ENCODE assay signal across 25 mouse cellular contexts in genomic region chr8:97857252-97857651, GRCm38 (mm10).
DNase-seq lines count a peak whose midpoint lies in the region; ATAC-seq lines count a peak whose summit lies in the region.
"Had no signal": no experiment of that assay in that cellular context is flagged by ENCODE, and none has a peak within 500 bp of the region (broad histone marks: within the 10 kb centered on the region; RNA-seq: fewer than 3 reads in every experiment).

No protein-coding gene starts in this region.

- H3K9ac ChIP-seq in forebrain, embryonic 13.5 days: no peak overlapping the region
- H3K9ac ChIP-seq in forebrain, embryonic 12.5 days: no peak overlapping the region
- H3K9ac ChIP-seq in forebrain, embryonic 15.5 days (replicated peaks): no peak overlapping the region
- H3K9ac ChIP-seq in midbrain, embryonic 14.5 days (replicated peaks; ENCODE audit: low read length): no peak overlapping the region
- no peak overlapping the region for H3K9ac ChIP-seq in midbrain, embryonic 15.5 days
- H3K9ac ChIP-seq: embryonic facial prominence, embryonic 13.5 days; embryonic facial prominence, embryonic 15.5 days had no signal

- no peak overlapping the region for H3K27ac ChIP-seq in forebrain, embryonic 13.5 days
- H3K27ac ChIP-seq in forebrain, embryonic 12.5 days: no peak overlapping the region
- H3K27ac ChIP-seq in forebrain, embryonic 15.5 days (replicated peaks): no peak overlapping the region
- H3K27ac ChIP-seq in forebrain, embryonic 10.5 days: no peak overlapping the region
- H3K27ac ChIP-seq in midbrain, embryonic 14.5 days (replicated peaks; ENCODE audit: low read depth, low read length): no peak overlapping the region
- no peak overlapping the region for H3K27ac ChIP-seq in midbrain, embryonic 15.5 days
- H3K27ac ChIP-seq: embryonic facial prominence, embryonic 13.5 days; embryonic facial prominence, embryonic 15.5 days had no signal

- H3K4me3 ChIP-seq in forebrain, embryonic 13.5 days: no peak overlapping the region
- H3K4me3 ChIP-seq in forebrain, embryonic 12.5 days (replicated peaks): no peak overlapping the region
- no peak overlapping the region for H3K4me3 ChIP-seq in forebrain, embryonic 15.5 days
- no peak overlapping the region for H3K4me3 ChIP-seq in forebrain, embryonic 10.5 days
- H3K4me3 ChIP-seq in midbrain, embryonic 14.5 days (replicated peaks; ENCODE audit: low read depth, low read length): no peak overlapping the region
- no peak overlapping the region for H3K4me3 ChIP-seq in midbrain, embryonic 15.5 days
- H3K4me3 ChIP-seq: embryonic facial prominence, embryonic 13.5 days; embryonic facial prominence, embryonic 15.5 days; erythroblast, embryonic 14.5 days had no signal

- no peak overlapping the region for H3K4me2 ChIP-seq in forebrain, embryonic 13.5 days
- H3K4me2 ChIP-seq in forebrain, embryonic 12.5 days: no peak overlapping the region
- no peak overlapping the region for H3K4me2 ChIP-seq in forebrain, embryonic 15.5 days (replicated peaks)
- H3K4me2 ChIP-seq in midbrain, embryonic 14.5 days (ENCODE audit: low read length): no peak overlapping the region
- no peak overlapping the region for H3K4me2 ChIP-seq in midbrain, embryonic 15.5 days
- H3K4me2 ChIP-seq: embryonic facial prominence, embryonic 13.5 days; embryonic facial prominence, embryonic 15.5 days had no signal

- H3K4me1 ChIP-seq in forebrain, embryonic 13.5 days: no peaks in the 10 kb centered on the region
- no peaks in the 10 kb centered on the region for H3K4me1 ChIP-seq in forebrain, embryonic 12.5 days
- no peaks in the 10 kb centered on the region for H3K4me1 ChIP-seq in forebrain, embryonic 15.5 days
- H3K4me1 ChIP-seq in forebrain, embryonic 10.5 days: no peaks in the 10 kb centered on the region
- H3K4me1 ChIP-seq in midbrain, embryonic 14.5 days (ENCODE audit: control insufficient read depth, insufficient read depth, low read length): no peaks in the 10 kb centered on the region
- no peaks in the 10 kb centered on the region for H3K4me1 ChIP-seq in midbrain, embryonic 15.5 days
- H3K4me1 ChIP-seq: embryonic facial prominence, embryonic 13.5 days; embryonic facial prominence, embryonic 15.5 days had no signal

- no peak for DNase-seq in forebrain, embryonic 10.5 days (ENCODE audit: extremely low spot score, low spot score)
- peak; percentile 5 for DNase-seq in midbrain, embryonic 14.5 days
- DNase-seq: adrenal gland, adult 8-10 months; adrenal gland, postnatal 14 days; adrenal gland, postnatal 36 days; B cell, adult 2 months; cerebellum, adult 11 months; cerebellum, adult 18-20 months; cerebellum, adult 8-10 months; cerebellum, adult 9-11 months; cerebellum, postnatal 14 days; cerebellum, postnatal 36 days; embryo, embryonic 11 days had no signal

- WGBS in forebrain, embryonic 13.5 days: 76% methylated on average over 1 of the region's 1 CpGs
- WGBS in forebrain, embryonic 12.5 days: 69% methylated on average over 1 of the region's 1 CpGs
- 69% methylated on average over 1 of the region's 1 CpGs for WGBS in forebrain, embryonic 15.5 days
- WGBS in forebrain, embryonic 10.5 days: 93% methylated on average over 1 of the region's 1 CpGs
- WGBS in midbrain, embryonic 14.5 days: 57% methylated on average over 1 of the region's 1 CpGs
- 58% methylated on average over 1 of the region's 1 CpGs for WGBS in midbrain, embryonic 15.5 days

- H3K9me3 ChIP-seq in forebrain, embryonic 13.5 days (replicated peaks): no peaks in the 10 kb centered on the region
- H3K9me3 ChIP-seq in forebrain, embryonic 12.5 days: no peaks in the 10 kb centered on the region
- no peaks in the 10 kb centered on the region for H3K9me3 ChIP-seq in forebrain, embryonic 15.5 days
- no peaks in the 10 kb centered on the region for H3K9me3 ChIP-seq in forebrain, embryonic 10.5 days
- H3K9me3 ChIP-seq in midbrain, embryonic 14.5 days (ENCODE audit: control insufficient read depth, low read length): no peaks in the 10 kb centered on the region
- no peaks in the 10 kb centered on the region for H3K9me3 ChIP-seq in midbrain, embryonic 15.5 days
- H3K9me3 ChIP-seq: embryonic facial prominence, embryonic 13.5 days; embryonic facial prominence, embryonic 15.5 days; G1E had no signal

- no peaks in the 10 kb centered on the region for H3K36me3 ChIP-seq in forebrain, embryonic 13.5 days (ENCODE audit: poor library complexity, severe bottlenecking)
- H3K36me3 ChIP-seq in forebrain, embryonic 12.5 days (replicated peaks): no peaks in the 10 kb centered on the region
- no peaks in the 10 kb centered on the region for H3K36me3 ChIP-seq in forebrain, embryonic 15.5 days
- H3K36me3 ChIP-seq in forebrain, embryonic 10.5 days (replicated peaks): no peaks in the 10 kb centered on the region
- no peaks in the 10 kb centered on the region for H3K36me3 ChIP-seq in midbrain, embryonic 14.5 days (ENCODE audit: control insufficient read depth, insufficient read depth, low read length)
- no peaks in the 10 kb centered on the region for H3K36me3 ChIP-seq in midbrain, embryonic 15.5 days (replicated peaks)
- H3K36me3 ChIP-seq: embryonic facial prominence, embryonic 13.5 days; embryonic facial prominence, embryonic 15.5 days; G1E had no signal

- peak; percentile 61; the same call in 1 of the 2 replicates for ATAC-seq in forebrain, embryonic 13.5 days
- ATAC-seq in forebrain, embryonic 12.5 days (ENCODE audit: low FRiP score): no peak
- peak; percentile 46; the same call in 1 of the 2 replicates for ATAC-seq in forebrain, embryonic 15.5 days (replicated peaks)
- no peak for ATAC-seq in midbrain, embryonic 14.5 days (ENCODE audit: low FRiP score, low TSS enrichment)
- ATAC-seq in midbrain, embryonic 15.5 days (replicated peaks): no peak
- ATAC-seq: activated CD4-positive, CD25-positive, alpha-beta regulatory T cell, adult 4 months; CD4-positive, CD25-positive, alpha-beta regulatory T cell, adult 4 months; Patski had no signal

- no peaks in the 10 kb centered on the region for H3K27me3 ChIP-seq in forebrain, embryonic 13.5 days
- no peaks in the 10 kb centered on the region for H3K27me3 ChIP-seq in forebrain, embryonic 12.5 days
- no peaks in the 10 kb centered on the region for H3K27me3 ChIP-seq in forebrain, embryonic 15.5 days
- no peaks in the 10 kb centered on the region for H3K27me3 ChIP-seq in forebrain, embryonic 10.5 days (ENCODE audit: poor library complexity, severe bottlenecking)
- no peaks in the 10 kb centered on the region for H3K27me3 ChIP-seq in midbrain, embryonic 14.5 days (ENCODE audit: control insufficient read depth, insufficient read depth, low read length)
- H3K27me3 ChIP-seq in midbrain, embryonic 15.5 days (replicated peaks): no peaks in the 10 kb centered on the region
- H3K27me3 ChIP-seq: CH12.LX; embryonic facial prominence, embryonic 13.5 days; embryonic facial prominence, embryonic 15.5 days; Patski had no signal

Comparison
In these comparisons a context has a peak if more than half of its experiments do, and no peak if none do; other contexts are left out.
1. ATAC-seq: peak in forebrain, embryonic 13.5 days (single experiment) and forebrain, embryonic 15.5 days (single experiment); none in forebrain, embryonic 12.5 days (single experiment), midbrain, embryonic 14.5 days (single experiment) and midbrain, embryonic 15.5 days (single experiment).